Mouse (Mus musculus) left cerebral cortex, adult 8-10 months (tissue): Measurements from ENCODE around the gene Cradd. TPM values are rescaled to one million over a fixed set of nuclear protein-coding genes. Genes with fewer than 3 reads are reported as not detected.

Source experiments
- DNase-seq, 2 experiments: peaks; one replicate each; pipeline ENCODE4 v3.0.0; 2022; ENCODE audit warnings: low spot score in 2 of 2
- total RNA-seq, 4 experiments: library from RNA; stranded (reverse); gene quantifications; 2 replicates each; pipeline ENCODE4 v1.2.4; 2022

Gene Cradd
- total RNA-seq, 4 experiments from 2014 or later = 8.2 to 11.0 (median 9.0) TPM

DNA sequence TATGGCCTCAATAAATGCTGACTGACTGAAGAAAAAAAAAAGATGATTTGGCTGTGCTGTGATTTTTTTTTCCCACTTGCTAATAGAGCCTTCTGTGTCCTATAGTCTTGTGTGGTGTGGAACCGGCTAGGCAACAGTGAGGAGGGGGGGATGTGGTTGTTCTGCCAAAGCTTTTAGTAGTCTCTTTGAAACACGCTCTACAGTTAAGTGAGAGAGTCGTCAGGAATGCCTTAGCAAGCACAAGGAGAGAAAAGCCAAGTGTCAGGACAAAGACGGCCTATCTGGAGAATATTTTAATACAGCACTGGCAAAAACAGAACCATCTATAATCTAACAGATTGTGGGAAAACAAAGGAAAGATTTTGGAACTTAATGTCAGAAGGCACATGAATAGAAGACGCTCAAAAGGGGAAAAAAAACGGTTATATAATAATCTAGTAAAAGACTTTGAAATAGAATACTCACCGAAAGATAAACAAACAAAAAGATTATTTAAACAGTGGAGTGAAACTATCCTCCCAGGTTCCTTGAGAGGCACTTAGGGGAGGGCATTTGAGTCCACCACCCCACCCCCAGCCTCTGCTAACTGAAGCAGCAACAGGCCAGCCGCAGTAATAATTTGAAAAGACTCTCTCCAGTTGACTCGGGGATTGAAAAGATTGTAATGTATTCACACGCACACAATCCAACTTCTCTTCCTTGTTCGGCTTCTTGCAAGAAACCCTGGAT, 16.9 kb downstream of the Cradd start:
- no peak for DNase-seq

DNA sequence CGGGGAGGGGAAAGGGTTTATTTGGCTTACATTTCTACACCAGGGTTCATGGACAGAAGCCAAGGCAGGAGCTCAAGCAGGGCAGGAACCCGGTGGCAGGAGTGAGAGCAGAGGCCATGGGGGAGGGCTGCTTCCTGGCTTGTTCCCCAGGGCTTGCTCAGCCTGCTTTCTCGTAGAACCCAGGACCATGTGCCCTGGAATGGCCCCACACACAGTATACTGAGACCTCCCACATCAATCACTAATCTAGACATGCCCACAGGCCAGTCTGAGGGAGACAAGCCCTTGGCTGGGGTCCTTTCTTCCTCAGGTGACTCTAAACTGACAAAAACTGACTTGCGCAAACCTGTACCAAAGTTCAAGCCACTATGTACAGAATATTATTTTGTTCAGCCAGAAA, 19.7 kb downstream of the Cradd start:
- DNase-seq = no peak

DNA sequence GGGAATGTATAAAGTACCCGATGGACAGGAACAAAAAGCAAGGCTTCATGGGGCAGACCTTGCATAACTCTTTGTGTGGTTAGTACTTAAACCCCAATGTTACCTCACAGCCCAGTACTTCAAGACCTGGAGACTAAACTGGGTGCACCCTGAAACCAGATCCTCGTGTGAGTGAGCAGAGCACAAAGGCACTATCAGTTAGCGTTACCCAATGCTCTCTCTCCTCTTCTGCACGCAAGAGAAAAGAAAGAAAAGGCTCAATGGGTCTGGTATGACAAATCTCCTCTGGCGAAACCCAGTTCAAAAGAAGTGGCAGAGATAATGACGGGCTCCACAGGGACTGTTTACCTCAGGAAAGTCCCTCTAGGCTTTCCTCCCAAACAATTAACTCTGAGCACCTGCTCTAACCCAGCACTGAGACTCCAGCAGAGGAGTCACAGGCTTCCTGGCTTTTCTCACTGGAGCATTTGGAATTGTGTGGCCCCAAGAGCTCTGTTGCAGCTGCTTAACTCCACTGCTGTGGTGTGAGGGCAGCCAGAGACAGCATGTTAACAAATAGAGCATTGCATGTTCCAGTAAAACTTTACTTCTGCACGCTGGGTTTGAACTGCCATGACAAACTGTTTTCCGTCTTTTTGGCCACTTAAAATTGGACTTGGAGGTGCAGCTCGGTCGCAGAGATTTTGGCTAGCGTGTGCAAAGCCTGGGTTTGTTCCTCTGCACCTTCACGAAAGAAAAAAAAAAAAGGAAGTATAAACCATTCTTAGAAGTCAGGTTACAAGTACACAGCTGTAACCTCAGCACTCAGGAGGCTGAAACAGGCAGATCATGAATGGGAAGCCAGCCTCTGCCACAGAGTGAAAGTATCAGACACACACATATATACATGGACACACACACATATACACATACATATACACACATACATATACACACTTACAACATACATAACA, 21.4 kb downstream of the Cradd start:
- no peak for DNase-seq

DNA sequence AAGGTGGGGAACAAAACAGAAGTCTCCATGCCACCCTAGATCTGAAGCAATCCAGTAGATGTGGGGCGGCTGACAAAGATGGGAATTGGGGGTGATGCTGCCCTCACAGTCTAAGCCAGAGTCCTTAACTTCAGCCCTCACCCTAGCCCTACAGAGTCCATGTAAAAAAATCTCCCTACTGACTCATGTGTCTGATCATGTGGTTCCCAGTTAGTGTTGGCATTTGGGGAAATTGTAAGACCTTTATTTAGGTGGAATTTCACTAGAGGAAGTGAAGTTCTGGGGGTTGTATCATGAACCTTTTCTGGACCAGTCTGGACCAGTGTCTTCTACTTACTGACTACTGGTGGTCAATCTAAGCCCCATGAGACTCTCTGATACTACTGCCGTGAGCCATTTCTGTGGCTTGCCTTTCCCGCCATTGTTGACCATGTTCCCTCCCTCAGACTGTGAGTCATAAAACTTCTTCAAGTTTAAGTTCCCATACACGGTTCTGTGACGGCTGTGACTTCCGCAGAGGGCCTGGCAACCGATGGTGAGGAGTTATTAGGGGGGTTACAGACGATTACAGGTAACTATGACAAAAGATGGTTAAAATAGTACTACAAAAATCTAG, 23.6 kb downstream of the Cradd start:
- no peak for DNase-seq

DNA sequence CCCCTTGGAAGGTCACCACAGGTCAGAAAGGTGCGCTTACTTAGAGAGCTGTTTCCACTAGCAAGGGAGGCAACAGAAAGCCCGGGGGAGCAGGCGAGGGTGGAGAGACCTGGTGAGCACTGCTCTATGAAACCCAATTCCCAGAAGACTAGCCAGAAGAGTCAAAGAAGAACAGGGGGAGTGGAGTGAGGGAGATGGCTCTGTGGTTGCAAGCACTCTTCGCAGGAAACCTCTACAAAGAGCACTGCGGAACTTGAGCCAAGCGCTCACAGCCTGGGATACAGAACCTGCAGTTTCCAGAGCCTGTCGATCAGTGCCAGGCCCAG, 24.2 kb downstream of the Cradd start:
- no peak for DNase-seq

DNA sequence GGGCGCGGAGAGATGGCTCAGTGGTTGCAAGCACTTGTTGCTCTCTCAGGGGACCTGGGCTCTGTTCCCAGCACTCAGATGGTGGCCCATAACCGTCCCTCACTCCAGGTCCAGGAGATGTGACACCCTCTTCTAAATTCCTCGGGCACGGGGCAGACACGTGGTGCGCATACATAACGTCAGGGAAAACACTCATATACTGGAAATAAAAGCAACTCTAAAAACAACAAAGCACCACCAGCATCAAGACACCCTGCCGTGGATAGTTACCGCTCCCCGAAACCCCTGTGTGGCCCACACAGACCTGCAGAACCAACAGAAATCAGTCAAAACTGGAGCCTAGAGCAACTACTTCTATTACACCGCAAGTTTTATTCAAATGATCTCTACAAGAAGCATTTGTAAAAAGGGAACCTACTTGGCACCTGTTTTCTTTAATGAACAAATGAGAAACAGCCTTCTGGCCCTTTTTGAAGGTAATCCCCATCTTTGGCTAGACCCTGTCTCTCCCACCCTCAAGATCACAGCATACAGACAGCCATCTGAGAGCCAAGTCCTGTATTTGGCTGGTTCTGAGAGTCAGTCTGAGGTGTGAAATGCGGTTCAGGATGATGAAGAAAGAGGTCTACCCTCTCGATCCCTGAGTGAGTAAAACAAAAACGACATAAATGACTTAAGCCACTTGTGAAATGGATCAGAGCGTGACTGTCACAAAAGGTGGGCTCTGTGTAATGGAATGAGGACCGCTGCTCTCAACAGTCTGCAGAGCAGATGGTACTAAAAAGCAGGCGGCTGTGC, 24.7 kb downstream of the Cradd start:
- no peak for DNase-seq

DNA sequence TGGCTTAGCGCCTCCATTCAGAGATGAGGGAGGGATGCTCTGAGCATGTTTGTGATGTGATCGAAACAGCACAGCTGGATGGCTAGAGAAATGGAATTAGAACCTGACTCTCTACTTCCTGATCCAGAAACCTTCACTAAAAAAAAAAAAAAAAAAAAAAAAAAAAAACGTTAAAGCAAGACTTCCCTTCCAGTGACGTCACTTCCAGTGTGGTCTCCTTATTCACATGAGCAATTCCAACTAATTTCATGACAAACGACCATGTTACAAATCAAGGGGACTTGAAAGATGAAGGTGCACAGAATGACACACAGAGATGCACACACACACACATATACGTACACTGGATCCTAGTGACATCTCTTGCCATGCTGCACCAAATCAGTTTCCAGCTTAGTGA, 25.4 kb downstream of the Cradd start:
- DNase-seq = no peak

DNA sequence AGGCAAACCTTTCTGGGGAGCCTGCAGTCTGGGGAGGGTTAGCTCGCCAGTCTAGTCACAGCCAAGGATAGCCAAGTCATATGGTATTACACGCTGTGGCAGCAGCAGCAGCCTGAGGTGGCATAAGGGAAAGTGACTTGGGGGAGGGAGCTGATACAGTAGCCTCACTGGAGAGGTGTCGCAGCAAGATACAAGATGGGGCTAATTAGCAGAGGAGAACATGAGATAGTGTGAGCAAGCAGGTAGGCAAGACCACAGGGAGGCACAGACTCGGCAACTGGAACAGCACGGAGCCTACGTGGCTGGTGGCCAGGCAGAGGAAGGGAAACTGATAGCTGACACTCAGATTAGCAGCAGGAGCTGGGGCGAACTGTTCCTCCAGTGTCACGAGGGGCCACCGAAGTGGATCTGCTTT, 26.2 kb downstream of the Cradd start:
- DNase-seq = no peak

DNA sequence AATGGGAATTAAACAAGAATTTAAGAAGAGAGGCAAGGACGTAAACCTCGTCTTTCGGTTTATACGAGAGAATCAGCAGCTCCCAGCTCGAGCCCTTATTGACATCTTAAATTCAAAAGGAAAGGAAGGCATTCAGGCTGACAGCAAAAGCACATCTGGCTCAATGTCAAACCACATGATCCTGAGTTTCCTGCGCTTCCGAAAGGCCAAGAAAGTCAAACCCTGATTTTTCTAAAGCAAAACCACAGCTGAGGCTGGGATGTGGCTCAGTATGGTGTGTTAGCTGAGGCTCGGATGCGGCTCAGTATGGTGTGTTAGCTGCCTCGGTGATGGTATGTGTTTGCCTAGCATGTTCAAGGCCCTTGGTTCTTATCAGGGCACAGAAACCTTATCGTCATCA, 26.9 kb downstream of the Cradd start:
- no peak for DNase-seq

DNA sequence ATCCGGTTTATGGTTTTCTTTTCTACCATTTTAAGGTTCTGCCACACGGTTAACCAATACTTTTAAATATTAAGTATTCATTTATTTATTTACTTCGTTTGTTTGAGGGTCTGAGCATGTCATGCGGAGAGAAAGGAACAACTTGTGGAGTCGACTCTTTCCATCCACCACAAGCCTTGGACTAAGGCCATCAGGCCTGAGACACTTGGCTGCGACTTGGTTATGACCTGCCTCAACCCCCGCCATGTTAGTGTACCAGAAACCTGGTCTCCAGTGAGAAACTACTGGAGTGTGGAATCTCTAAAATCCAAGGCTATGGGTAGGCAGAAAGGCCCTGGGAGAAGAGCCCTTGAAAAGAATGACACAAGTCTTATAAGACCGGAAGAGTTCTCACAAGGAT, 30.7 kb downstream of the Cradd start:
- DNase-seq = no peak

DNA sequence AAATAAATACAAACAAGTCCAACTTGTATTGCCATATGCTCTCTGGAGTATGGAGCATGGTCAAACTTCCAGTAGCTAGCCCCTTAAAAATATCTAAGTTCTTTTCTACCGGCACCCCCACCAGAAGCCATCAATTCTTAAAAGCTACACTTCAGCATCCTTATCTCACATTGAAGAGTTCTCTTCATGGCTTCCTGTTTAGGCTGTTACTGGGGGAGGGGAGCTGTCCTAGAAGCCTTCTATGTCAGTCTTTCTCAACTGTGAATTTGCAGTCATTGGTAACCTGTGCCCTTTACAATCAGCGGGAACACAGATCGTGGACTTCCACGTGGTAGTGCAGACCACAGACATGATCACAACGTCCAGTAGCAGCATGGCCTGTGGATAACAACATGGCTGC, 31.7 kb downstream of the Cradd start:
- DNase-seq = no peak

DNA sequence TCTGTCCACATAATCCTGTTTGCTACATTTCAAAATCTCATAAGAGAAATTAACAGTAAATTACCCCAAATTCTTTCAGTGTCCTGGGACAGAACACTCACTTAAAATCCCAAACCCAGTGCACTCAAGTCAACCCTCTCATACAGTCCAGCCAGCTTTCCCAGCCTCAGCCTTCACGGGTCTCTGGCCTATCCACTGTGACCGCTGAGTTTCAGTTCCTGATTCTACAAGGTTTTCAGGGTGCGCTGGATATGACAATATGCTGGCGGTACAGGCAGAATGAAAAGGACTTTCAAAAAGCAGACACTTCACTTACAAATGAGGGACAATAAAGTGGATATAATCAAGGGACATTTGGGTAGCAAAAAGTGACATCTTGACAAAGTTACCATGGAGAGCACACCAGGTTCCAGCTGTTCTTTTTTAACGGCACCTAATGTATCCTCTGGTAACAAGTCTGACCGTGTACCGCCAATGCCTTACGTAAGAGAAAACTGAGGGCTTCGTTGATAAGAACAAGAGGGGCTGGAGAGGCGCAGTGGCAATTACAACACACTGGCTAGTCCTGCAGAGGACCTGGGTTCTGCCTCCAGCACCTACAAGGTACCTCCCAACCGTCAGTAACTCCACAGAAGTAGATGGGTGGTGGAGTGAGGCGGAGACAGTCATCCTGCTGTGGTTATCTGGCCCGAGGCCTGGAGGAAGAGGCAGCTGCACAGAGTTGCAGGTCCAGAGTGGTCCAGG, 32.6 kb downstream of the Cradd start:
- no peak for DNase-seq

DNA sequence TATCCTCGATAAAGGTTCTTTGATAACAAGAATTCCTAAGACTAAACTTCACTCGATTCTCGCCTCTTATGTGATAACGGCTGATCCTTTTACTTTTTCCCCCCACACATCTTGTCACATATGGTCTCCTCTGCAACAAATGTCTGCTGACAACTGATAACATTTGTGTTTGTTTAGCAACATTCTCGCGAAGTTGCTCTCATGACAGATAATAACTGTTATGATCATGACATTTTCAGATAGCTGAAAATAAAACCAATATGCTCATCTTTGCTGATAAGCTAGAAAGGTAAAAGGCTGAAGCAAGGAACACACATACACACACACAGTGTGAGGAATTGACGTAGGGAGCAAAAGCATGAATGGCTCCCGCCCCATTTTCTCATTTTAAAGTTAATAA, 34.1 kb downstream of the Cradd start:
- no peak for DNase-seq

DNA sequence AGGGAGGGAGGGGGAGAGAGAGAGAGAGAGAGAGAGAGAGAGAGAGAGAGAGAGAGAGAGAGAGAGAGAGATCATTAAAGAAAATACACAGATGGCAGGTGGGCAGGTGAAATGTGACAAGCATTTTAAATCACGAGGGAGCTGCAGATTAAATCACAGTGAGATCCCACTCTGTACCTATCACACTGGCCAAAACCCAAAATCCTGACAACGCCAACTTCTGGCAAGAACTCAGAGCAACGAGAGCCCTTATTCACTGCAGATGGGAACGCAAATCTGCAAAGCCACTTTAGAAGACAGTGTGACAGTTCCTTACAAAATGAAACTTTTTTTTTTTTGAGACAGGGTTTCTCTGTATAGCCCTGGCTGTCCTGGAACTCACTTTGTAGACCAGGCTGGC, 35.7 kb downstream of the Cradd start:
- peak in 1 of 2 experiments; percentile 73 for DNase-seq

DNA sequence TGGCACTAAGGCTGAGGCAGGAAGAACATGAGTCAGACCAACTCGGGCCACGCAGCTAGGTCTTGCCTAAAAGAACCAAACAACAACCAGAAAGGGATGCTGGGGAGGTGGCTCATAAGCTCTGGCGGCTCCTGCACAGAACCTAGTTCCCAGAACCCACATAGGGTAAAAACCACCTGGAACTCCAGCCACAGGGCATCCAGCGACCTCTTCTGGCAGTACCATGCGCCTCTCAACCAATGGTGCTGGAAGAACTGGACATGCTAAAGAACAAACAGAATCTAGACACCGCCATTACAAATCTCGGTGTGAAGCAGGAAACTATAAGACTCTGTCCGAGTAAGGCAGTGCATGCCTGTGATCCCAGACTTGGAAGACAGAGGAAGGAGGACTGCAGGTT, 36.6 kb downstream of the Cradd start:
- no peak for DNase-seq

DNA sequence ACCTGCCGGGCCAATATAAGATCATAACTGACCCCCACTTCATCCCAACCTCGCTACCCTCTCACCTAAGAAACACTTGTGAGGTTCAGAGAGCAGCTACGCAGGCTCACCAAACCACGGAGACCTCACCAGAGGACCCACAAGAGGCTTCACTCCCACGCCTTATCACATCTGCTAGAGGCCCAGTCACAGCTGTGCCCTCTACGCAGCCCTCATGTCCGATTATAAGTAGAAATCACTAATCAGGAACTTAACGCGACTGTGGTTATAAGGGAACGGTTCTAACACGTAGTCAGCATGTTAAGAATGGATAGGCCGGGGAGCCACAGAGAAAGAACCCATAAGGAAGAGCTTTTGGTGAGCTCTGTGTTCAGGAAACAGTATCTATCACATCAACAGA, 40.5 kb downstream of the Cradd start:
- no peak for DNase-seq

DNA sequence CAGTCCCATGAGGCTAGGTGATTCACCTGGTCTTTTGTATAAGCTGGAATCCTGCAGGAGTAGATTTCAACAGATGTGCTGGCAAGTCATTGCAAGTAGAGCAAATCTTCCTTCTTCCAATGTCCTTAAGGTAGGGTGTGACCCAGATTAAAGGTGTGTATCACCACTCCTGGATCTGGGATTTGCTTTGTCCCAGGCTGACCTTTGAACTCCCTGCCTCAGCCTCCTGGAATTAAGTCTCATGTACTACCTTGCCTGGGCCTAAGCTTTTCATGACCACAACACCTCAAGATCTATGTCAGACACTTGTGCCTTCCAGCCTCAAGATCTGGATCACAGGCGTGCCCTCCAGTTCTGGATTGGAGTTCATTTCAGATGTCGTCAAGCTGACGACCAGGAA, 41.9 kb downstream of the Cradd start:
- no peak for DNase-seq

DNA sequence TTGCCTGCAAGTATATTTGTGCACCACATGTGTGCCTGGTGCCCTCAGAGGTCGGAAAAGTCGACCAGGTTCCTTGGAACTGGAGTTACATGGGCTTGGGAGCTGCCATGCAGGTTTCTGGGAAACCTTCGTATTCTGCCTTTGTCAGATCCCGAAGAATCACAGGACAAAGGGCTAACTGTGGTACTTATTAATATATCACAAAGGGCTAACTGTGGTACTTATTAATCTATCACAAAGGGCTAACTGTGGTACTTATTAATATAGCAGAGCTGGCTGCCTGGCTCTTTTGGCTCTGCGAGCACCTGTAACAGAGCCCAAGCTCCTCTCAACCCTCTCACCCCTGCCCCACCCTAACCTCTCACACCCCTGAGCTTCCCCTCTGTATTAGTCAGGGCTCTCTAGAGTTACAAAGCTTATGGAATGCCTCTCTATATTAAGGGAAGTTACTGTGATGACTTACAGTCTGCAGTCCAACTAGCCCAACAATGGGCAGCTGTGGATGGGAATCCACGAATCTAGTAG, 42.4 kb downstream of the Cradd start:
- DNase-seq = no peak

DNA sequence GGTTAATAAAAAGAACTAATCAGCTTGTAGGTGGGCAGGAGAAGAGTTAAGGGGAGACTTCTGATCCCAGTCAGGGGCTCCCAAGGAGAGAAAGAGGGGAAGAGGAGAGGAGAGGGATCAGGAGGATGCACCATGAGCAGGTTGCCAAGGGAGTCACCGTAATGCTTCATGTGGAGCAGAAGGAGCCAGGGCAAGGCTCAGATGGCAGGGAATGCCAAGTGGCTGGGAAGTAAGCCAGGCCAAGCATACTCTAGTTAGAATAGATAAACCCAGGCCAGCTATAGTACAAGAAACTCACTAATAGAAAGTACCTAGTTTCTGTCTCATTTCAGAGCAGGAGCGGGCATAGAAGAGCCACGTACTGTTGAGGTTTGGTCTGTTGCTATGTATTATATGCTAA, 43.6 kb downstream of the Cradd start:
- no peak for DNase-seq

DNA sequence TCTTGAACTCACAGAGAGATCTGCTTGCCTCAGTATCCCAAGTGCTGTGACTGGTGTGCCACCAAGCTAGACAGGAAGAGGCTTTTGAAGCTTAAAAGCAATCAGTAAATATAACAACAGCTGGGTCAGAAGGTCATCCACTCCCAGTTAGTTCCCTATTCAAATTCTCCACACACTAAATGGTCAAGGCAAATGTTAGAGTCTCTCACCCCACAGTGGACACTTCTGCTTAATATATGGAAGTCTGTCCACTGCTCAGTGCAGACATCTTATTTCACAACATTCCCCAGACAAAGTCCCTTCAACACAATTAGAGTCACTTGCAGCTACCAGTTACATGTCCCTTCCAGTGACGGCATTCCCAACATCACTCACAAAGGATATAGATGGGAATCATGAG, 44.5 kb downstream of the Cradd start:
- DNase-seq = no peak

DNA sequence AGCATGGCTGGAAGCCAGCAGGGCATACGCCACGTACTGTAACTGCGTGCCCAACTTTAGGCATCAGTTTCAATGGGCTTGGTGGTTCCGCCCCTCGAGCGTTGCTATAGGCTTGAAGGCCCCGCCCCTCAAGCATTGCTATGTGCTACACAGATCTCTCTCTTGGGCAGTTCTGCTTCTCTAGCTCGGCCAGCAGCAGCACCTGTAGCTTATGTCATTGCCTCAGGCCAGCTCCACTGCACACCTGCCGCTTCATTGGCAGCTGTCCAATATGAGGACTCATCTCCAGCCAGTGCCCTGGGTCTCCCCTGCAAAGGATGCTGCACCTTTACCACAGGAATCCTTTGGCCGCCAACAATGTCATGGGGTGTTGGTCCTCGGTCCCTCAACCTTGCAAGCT, 45.8 kb downstream of the Cradd start:
- DNase-seq = no peak
